Comparison of ENCODE assay signal across 8 mouse cellular contexts in the genomic region with DNA sequence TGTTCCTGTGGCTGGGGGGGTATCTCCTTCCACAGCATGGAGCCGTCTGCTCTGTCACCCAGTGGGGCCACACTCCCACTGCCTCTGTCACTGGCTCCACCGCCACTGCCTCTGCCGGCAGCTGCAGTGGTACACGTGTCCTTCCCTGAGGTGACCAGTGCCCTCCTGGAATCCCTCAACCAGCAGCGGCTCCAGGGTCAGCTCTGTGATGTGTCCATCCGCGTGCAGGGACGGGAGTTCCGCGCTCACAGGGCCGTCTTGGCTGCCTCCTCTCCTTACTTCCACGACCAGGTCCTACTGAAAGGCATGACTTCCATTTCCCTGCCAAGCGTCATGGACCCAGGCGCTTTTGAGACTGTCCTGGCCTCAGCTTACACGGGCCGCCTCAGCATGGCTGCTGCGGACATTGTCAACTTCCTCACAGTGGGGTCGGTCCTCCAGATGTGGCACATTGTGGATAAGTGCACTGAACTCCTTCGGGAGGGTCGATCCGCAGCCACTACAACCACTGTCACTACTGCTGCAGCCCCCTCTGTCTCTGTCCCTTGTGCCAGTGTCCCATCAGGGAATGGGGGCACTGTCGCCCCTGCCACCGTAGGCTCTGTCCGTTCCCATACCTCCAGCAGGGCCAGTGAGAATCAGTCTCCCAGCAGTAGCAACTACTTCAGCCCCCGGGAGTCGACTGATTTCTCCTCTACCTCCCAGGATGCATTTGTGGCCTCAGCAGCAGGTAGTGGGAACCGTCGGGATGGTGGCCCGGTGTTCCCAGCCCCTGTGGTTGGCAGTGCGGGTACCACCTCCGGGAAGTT. TPM values are rescaled to one million over a fixed set of nuclear protein-coding genes. Genes with fewer than 3 reads are reported as not detected.
A peak's percentile ranks its signal among the peaks of the same experiment; 100 is the strongest.
DNase-seq lines count a peak whose midpoint lies in the region; ATAC-seq and TF ChIP-seq lines count a peak whose summit lies in the region.

No protein-coding gene starts in this region.

- H3K4me3 ChIP-seq in liver, adult 2 months (ENCODE audit: insufficient read depth, low read depth, low read length) = peak overlapping the region; percentile 43; the same call in 1 of the 2 replicates
- peak overlapping the region; percentile 54 for H3K4me3 ChIP-seq in embryonic facial prominence, embryonic 11.5 days (ENCODE audit: low read depth, low read length)
- peak overlapping the region; percentile 51 for H3K4me3 ChIP-seq in hindbrain, embryonic 13.5 days
- H3K4me3 ChIP-seq in macrophage (ENCODE audit: inconsistent target) = peak overlapping the region; percentile 74

- 76% methylated on average over 31 of the region's 31 CpGs for WGBS in liver, adult 2 months
- WGBS in embryonic facial prominence, embryonic 11.5 days = 70% methylated on average over 31 of the region's 31 CpGs
- WGBS in hindbrain, embryonic 13.5 days = 74% methylated on average over 31 of the region's 31 CpGs
- WGBS in macrophage (ENCODE audit: missing documents) = 89% methylated on average over 26 of the region's 31 CpGs

- no peak for TF ChIP-seq CTCF in liver, adult 2 months (IDR thresholded peaks at IDR 0.05; ENCODE audit: low read depth, low read length)

- H3K79me2 ChIP-seq in liver, adult 2 months (ENCODE audit: control insufficient read depth, insufficient read depth, low read length) = peaks cover 8% of the 10 kb centered on the region
- peaks cover 88% of the 10 kb centered on the region for H3K79me2 ChIP-seq in macrophage (ENCODE audit: inconsistent target)

- peaks cover 14% of the 10 kb centered on the region; the same call in 1 of the 2 replicates for H3K36me3 ChIP-seq in liver, adult 2 months (ENCODE audit: control insufficient read depth, insufficient read depth, low read length)
- H3K36me3 ChIP-seq in embryonic facial prominence, embryonic 11.5 days (replicated peaks; ENCODE audit: control insufficient read depth, insufficient read depth, low read depth, low read length) = peaks cover 15% of the 10 kb centered on the region
- peaks cover 40% of the 10 kb centered on the region for H3K36me3 ChIP-seq in hindbrain, embryonic 13.5 days
- peaks cover 46% of the 10 kb centered on the region; the same call in 1 of the 2 replicates for H3K36me3 ChIP-seq in macrophage (ENCODE audit: inconsistent target)

- H3K27me3 ChIP-seq in liver, adult 2 months (ENCODE audit: control insufficient read depth, insufficient read depth, low read length) = no peaks in the 10 kb centered on the region
- no peaks in the 10 kb centered on the region for H3K27me3 ChIP-seq in embryonic facial prominence, embryonic 11.5 days (ENCODE audit: control insufficient read depth, insufficient read depth, low read length)
- peaks cover 14% of the 10 kb centered on the region for H3K27me3 ChIP-seq in hindbrain, embryonic 13.5 days

- no peaks in the 10 kb centered on the region for H3K9me3 ChIP-seq in embryonic facial prominence, embryonic 11.5 days (replicated peaks; ENCODE audit: control insufficient read depth, low read length)
- H3K9me3 ChIP-seq in hindbrain, embryonic 13.5 days = no peaks in the 10 kb centered on the region

- no peak for DNase-seq in liver, adult 2 months (ENCODE audit: extremely low read depth, low read depth, low spot score)
- DNase-seq in liver (no peak), MN1 (ENCODE audit: low spot score) (no peak)
- DNase-seq in embryonic facial prominence, embryonic 11.5 days (ENCODE audit: low spot score) = no peak
- no peak for DNase-seq in gastrocnemius, postnatal 4 days (ENCODE audit: low spot score in 2 of 2)
- no peak for DNase-seq in ovary, postnatal 14 days (ENCODE audit: low spot score)

- H3K4me1 ChIP-seq in liver, adult 2 months (ENCODE audit: control insufficient read depth, insufficient read depth, low read length) = peaks cover 11% of the 10 kb centered on the region
- peaks cover 2% of the 10 kb centered on the region for H3K4me1 ChIP-seq in embryonic facial prominence, embryonic 11.5 days (ENCODE audit: control insufficient read depth, insufficient read depth, low read length)
- H3K4me1 ChIP-seq in hindbrain, embryonic 13.5 days (replicated peaks) = peaks cover 73% of the 10 kb centered on the region

- TF ChIP-seq POLR2A in liver, adult 2 months (IDR thresholded peaks at IDR 0.05; ENCODE audit: extremely low read depth, insufficient read depth, low read length) = no peak

- no peak for ATAC-seq in embryonic facial prominence, embryonic 11.5 days (replicated peaks; ENCODE audit: insufficient number of reproducible peaks, low FRiP score, low TSS enrichment, low read depth)
- no peak for ATAC-seq in hindbrain, embryonic 13.5 days (ENCODE audit: low FRiP score)

- H3K4me2 ChIP-seq in embryonic facial prominence, embryonic 11.5 days (ENCODE audit: low read depth, low read length) = peak overlapping the region; percentile 46
- peak overlapping the region; percentile 63 for H3K4me2 ChIP-seq in hindbrain, embryonic 13.5 days

- peak overlapping the region; percentile 37; the same call in 1 of the 2 replicates for H3K9ac ChIP-seq in liver, adult 2 months (ENCODE audit: low read depth, low read length)
- H3K9ac ChIP-seq in embryonic facial prominence, embryonic 11.5 days (replicated peaks; ENCODE audit: low read length) = no peak overlapping the region; the same call in 1 of the 2 replicates
- peak overlapping the region; percentile 67 for H3K9ac ChIP-seq in hindbrain, embryonic 13.5 days

- no peak overlapping the region for H3K27ac ChIP-seq in liver, adult 2 months (replicated peaks; ENCODE audit: insufficient read depth, low read depth, low read length)
- H3K27ac ChIP-seq in embryonic facial prominence, embryonic 11.5 days (replicated peaks; ENCODE audit: low read depth, low read length) = no peak overlapping the region
- H3K27ac ChIP-seq in hindbrain, embryonic 13.5 days = no peak overlapping the region
- peak overlapping the region; percentile 38; the same call in 1 of the 2 replicates for H3K27ac ChIP-seq in macrophage

RNA-seq across cellular contexts. Expression of gene Zbtb22, which starts 1.3 kb away (rescaled TPM):
- total RNA-seq in liver, adult 2 months (2014; rRNA removed) = 11.1 and 12.7 TPM in 2 replicates
- 23.9 and 30.2 TPM in 2 replicates for polyA plus RNA-seq in liver, adult 2 months (2012; rRNA removed)
- 7.3 and 8.4 TPM in 2 replicates for polyA plus RNA-seq in embryonic facial prominence, embryonic 11.5 days (2014; fragmentation: Nextera tagmentation; extraction: Ambion mirVana)
- polyA plus RNA-seq in hindbrain, embryonic 13.5 days (2015; fragmentation: Nextera tagmentation; extraction: Ambion mirVana) = 16.8 and 18.7 TPM in 2 replicates
- total RNA-seq in macrophage (2018; cell fraction: chromatin; rRNA removed) = 10 to 100 TPM; 19.6 to 48.0 (median 32.3) TPM
- 10 to 100 TPM; 20.3 to 33.9 (median 27.8) TPM for total RNA-seq in macrophage (2018; cell fraction: cytosol; rRNA removed)
- 10 to 100 TPM; 23.9 to 53.5 (median 40.4) TPM for total RNA-seq in macrophage (2018; cell fraction: nucleus; rRNA removed)
- 18.2 to 24.0 TPM (median 21.3 TPM) in 3 replicates for polyA plus RNA-seq in macrophage (2018)
- total RNA-seq in gastrocnemius, postnatal 4 days (2021) = 10 to 100 TPM; 24.9 to 26.8 TPM

RNA-seq across cellular contexts. Expression of gene Tapbp, which starts 1.4 kb away (rescaled TPM):
- total RNA-seq in liver, adult 2 months (2014; rRNA removed) = 47.2 and 58.5 TPM in 2 replicates
- 95.4 and 105 TPM in 2 replicates for polyA plus RNA-seq in liver, adult 2 months (2012; rRNA removed)
- 11.3 and 12.8 TPM in 2 replicates for polyA plus RNA-seq in embryonic facial prominence, embryonic 11.5 days (2014; fragmentation: Nextera tagmentation; extraction: Ambion mirVana)
- 26.8 and 29.2 TPM in 2 replicates for polyA plus RNA-seq in hindbrain, embryonic 13.5 days (2015; fragmentation: Nextera tagmentation; extraction: Ambion mirVana)
- total RNA-seq in macrophage (2018; cell fraction: chromatin; rRNA removed) = 1,000 to 10,000 TPM in 1 of 26 experiments, 100 to 1,000 TPM in 25; 113 to 1,389 (median 406) TPM
- total RNA-seq in macrophage (2018; cell fraction: cytosol; rRNA removed) = 1,000 to 10,000 TPM in 11 of 26 experiments, 100 to 1,000 TPM in 15; 321 to 1,516 (median 723) TPM
- 1,000 to 10,000 TPM in 17 of 26 experiments, 100 to 1,000 TPM in 9; 461 to 2,733 (median 1,524) TPM for total RNA-seq in macrophage (2018; cell fraction: nucleus; rRNA removed)
- 235 to 575 TPM (median 237 TPM) in 3 replicates for polyA plus RNA-seq in macrophage (2018)
- 10 to 100 TPM; 43.2 to 43.9 TPM for total RNA-seq in gastrocnemius, postnatal 4 days (2021)

RNA-seq across cellular contexts. Expression of gene Daxx, which starts 7.8 kb away (rescaled TPM):
- total RNA-seq in liver, adult 2 months (2014; rRNA removed) = 8.3 and 10.2 TPM in 2 replicates
- 15.8 and 30.8 TPM in 2 replicates for polyA plus RNA-seq in liver, adult 2 months (2012; rRNA removed)
- polyA plus RNA-seq in embryonic facial prominence, embryonic 11.5 days (2014; fragmentation: Nextera tagmentation; extraction: Ambion mirVana) = 55.0 and 59.9 TPM in 2 replicates
- polyA plus RNA-seq in hindbrain, embryonic 13.5 days (2015; fragmentation: Nextera tagmentation; extraction: Ambion mirVana) = 48.1 and 54.6 TPM in 2 replicates
- total RNA-seq in macrophage (2018; cell fraction: chromatin; rRNA removed) = 100 to 1,000 TPM in 16 of 26 experiments, 10 to 100 TPM in 10; 45.5 to 715 (median 283) TPM
- 100 to 1,000 TPM in 14 of 26 experiments, 10 to 100 TPM in 12; 42.9 to 264 (median 138) TPM for total RNA-seq in macrophage (2018; cell fraction: cytosol; rRNA removed)
- total RNA-seq in macrophage (2018; cell fraction: nucleus; rRNA removed) = 100 to 1,000 TPM in 20 of 26 experiments, 10 to 100 TPM in 6; 62.8 to 925 (median 335) TPM
- 32.1 to 95.9 TPM (median 50.6 TPM) in 3 replicates for polyA plus RNA-seq in macrophage (2018)
- 10 to 100 TPM; 21.9 to 24.9 TPM for total RNA-seq in gastrocnemius, postnatal 4 days (2021)

RNA-seq across cellular contexts. Expression of gene Platr17, which starts 12.1 kb away (rescaled TPM):
- not detected in 2 replicates for total RNA-seq in liver, adult 2 months (2014; rRNA removed)
- polyA plus RNA-seq in liver, adult 2 months (2012; rRNA removed) = 0.18 TPM in 1 of 2 replicates, not detected in the other
- polyA plus RNA-seq in embryonic facial prominence, embryonic 11.5 days (2014; fragmentation: Nextera tagmentation; extraction: Ambion mirVana) = 0.36 TPM in 2 replicates
- 0.41 and 0.49 TPM in 2 replicates for polyA plus RNA-seq in hindbrain, embryonic 13.5 days (2015; fragmentation: Nextera tagmentation; extraction: Ambion mirVana)
- total RNA-seq in macrophage (2018; cell fraction: chromatin; rRNA removed) = not detected
- 1 to 10 TPM in 12 of 26 experiments, under 1 TPM in 13, not detected in 1; 0.54 to 1.8 (median 0.88) TPM for total RNA-seq in macrophage (2018; cell fraction: cytosol; rRNA removed)
- 1 to 10 TPM in 5 of 26 experiments, under 1 TPM in 2, not detected in 19; 0.68 to 1.9 (median 1.1) TPM for total RNA-seq in macrophage (2018; cell fraction: nucleus; rRNA removed)
- 1.8 TPM in 1 of 3 replicates, not detected in the others for polyA plus RNA-seq in macrophage (2018)
- not detected for total RNA-seq in gastrocnemius, postnatal 4 days (2021)

RNA-seq across cellular contexts. Expression of gene Rgl2, which starts 12.3 kb away (rescaled TPM):
- total RNA-seq in liver, adult 2 months (2014; rRNA removed) = 9.8 and 10.9 TPM in 2 replicates
- 19.4 and 27.7 TPM in 2 replicates for polyA plus RNA-seq in liver, adult 2 months (2012; rRNA removed)
- 26.0 and 26.3 TPM in 2 replicates for polyA plus RNA-seq in embryonic facial prominence, embryonic 11.5 days (2014; fragmentation: Nextera tagmentation; extraction: Ambion mirVana)
- 56.7 and 56.9 TPM in 2 replicates for polyA plus RNA-seq in hindbrain, embryonic 13.5 days (2015; fragmentation: Nextera tagmentation; extraction: Ambion mirVana)
- 1,000 to 10,000 TPM in 5 of 26 experiments, 100 to 1,000 TPM in 21; 361 to 1,491 (median 730) TPM for total RNA-seq in macrophage (2018; cell fraction: chromatin; rRNA removed)
- 10 to 100 TPM; 16.2 to 93.6 (median 48.0) TPM for total RNA-seq in macrophage (2018; cell fraction: cytosol; rRNA removed)
- 100 to 1,000 TPM; 102 to 712 (median 325) TPM for total RNA-seq in macrophage (2018; cell fraction: nucleus; rRNA removed)
- polyA plus RNA-seq in macrophage (2018) = 36.9 to 101 TPM (median 53.4 TPM) in 3 replicates
- total RNA-seq in gastrocnemius, postnatal 4 days (2021) = 10 to 100 TPM; 43.2 to 48.4 TPM
